Mouse (Mus musculus) lung, adult 2 months (tissue): ENCODE results near the gene Metrnl.

Experiments
- CTCF ChIP-seq: fragments of 200-500 bp; IDR thresholded peaks from 2 replicates; pipeline ENCODE4 v1.5.1; 2011; ENCODE audit warnings: mild to moderate bottlenecking, low read length, control low read depth; ENCODE audit not compliant: insufficient read depth
- POLR2A ChIP-seq: fragments of 200-500 bp; IDR thresholded peaks from 2 replicates; pipeline ENCODE4 v1.6.1; 2011; ENCODE audit warnings: low read depth, mild to moderate bottlenecking, control low read depth, low read length, borderline replicate concordance; ENCODE audit errors: extremely low read depth

- TF ChIP-seq CTCF (no peak), POLR2A (no peak)
Measured at GRCm38 (mm10) chr11:121688024-121688423, 13.3 kb upstream of the Metrnl start.
